Mouse (Mus musculus): Measurements from ENCODE around the gene Myo10.

DNA sequence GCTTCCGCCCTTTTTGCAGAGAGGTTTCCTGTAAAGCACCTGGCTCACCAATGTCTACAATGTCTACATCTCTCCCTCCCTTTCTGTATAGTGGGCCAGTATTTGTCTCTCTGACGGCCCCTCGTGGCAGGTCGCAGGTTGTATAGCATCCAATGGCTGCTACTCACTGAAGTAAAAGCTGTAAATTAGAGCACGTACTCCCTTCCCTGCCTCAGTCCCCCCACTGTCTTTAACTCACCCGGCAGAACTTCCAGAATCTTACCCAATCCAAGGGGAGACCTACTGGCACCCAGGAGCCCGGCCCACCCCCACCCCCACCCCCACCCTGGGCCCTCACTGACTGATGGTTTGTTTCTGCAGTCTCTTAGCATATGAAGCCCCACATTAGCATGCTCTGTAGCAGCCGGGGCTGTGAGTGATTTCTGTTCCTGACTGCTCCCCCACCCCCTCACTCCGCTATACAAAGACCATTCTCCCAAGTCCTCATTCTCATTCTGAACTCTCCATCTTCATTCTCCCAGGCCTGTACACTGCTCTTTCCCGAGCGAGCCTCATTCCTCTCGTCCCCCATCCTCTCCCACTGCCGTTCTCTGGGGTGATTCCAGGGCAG, 132.1 kb downstream of the Myo10 start:
- TF ChIP-seq CTCF (IDR thresholded peaks at IDR 0.05; ENCODE audit: low read depth, low read length), result no peak
- no peak for TF ChIP-seq POLR2A (IDR thresholded peaks at IDR 0.05; ENCODE audit: extremely low read depth, insufficient read depth, low read length)

Measured in liver, adult 2 months (tissue).